Mouse (Mus musculus): ENCODE results near the gene Arhgdib.

GRCm38 (mm10) chr6:136922871-136923270 lies 18.8 kb downstream of the Arhgdib start:
- TF ChIP-seq CTCF (IDR thresholded peaks at IDR 0.05; ENCODE audit: borderline replicate concordance, insufficient read depth, low read depth, low read length), result no peak
- no peak for TF ChIP-seq POLR2A (IDR thresholded peaks at IDR 0.05; ENCODE audit: borderline replicate concordance, insufficient read depth, low read length)
